Mouse (Mus musculus): ENCODE results near the gene Sipa1l3.

Gene Sipa1l3

GRCm38 (mm10) chr7:29284523-29284922 lies 233.9 kb downstream of the Sipa1l3 start:
- DNase-seq (ENCODE audit: low read depth, low spot score) = no peak

GRCm38 (mm10) chr7:29283876-29284275 lies 234.6 kb downstream of the Sipa1l3 start:
- DNase-seq (ENCODE audit: low read depth, low spot score) = no peak

GRCm38 (mm10) chr7:29282074-29282554 lies 236.3 kb downstream of the Sipa1l3 start:
- DNase-seq (ENCODE audit: low read depth, low spot score) = no peak

DNA sequence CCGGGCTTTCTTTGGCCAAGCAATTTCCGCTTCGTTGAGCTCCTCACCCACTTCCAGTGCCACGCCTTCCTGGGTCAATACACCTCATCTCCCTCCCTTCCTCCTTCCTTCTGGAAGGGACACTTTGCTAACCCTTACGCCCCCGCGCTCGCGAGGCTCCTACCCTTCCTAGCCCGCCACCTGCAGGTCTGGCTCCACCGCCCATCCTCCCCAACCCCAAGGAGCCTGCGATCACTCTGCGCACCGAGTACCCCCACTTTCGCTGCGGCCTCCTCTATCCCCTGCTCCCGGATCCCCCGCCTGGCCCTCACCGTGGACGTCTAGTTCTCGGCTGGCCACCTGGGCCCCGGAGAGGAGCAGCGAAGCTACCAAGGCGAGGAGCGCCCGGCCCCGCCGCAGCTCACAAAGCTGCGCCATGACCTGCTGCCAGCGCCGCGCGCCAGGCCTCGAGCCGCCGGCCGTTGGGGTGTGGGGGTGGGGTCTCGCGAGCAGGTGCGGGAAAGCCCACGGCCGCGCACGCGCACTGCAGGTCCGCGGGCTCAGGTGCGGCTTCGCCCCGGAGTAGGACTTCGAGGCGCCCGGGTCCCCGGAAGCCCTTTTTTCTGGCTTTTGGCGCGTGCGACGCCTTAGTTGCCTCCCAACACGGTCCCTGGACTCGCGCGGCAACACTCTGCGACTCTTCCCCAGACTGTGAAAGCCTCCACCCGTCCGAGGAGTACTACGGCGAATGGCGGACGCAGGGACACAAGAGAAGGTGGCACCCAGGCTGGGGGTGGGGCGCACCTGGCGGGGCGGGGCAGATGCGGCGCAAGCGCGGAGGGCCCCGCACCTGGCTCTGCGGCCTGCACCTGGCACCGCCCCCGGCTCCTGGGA lies 237.0 kb downstream of the Sipa1l3 start, which contains the start of gene Spint2:
TSS of gene Spint2 (minus strand) at position 712 of the 873 bp plus-strand sequence.
- DNase-seq (ENCODE audit: low read depth, low spot score) = no peak

DNA sequence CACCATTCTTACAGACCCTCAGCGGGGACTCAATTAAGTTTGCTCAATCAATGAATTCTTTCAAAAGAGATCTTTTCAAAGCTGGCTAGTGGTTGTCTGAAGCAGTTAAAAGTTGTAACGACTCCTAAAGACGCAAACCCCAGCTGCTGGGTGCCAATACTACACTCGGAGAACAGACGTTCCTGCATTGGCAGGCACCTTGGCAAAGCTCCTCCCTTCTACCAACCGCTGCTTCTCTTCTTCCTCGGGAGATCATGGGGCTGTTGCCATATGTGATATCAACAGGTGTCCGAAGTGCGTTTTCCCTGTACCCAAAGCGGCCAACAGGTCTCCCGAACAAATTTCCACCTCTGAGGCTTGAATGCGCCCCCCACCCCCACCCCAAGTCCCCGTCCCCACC lies 237.6 kb downstream of the Sipa1l3 start:
- DNase-seq (ENCODE audit: low read depth, low spot score) = no peak

DNA sequence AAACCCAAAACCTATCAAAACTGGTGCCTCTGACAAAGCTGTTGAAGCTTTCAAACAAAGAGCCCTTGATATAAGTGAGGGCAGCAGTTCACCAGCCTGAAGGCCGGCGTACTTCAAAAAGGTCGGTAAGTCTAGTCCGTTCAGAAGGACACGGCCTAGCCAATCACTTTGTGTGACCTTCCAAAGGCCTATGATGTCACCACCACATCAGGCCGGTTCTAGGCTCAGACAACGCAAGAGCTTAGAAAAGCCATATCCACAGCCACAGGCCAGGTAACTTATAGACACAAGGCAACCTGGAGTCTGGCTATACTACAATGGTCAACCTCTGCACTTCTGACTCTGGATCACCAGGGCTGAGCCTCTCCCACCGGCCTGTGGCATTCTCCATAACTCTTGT lies 238.5 kb downstream of the Sipa1l3 start:
- DNase-seq (ENCODE audit: low read depth, low spot score) = no peak

GRCm38 (mm10) chr7:29279261-29279660 lies 239.2 kb downstream of the Sipa1l3 start:
- DNase-seq (ENCODE audit: low read depth, low spot score) = no peak

DNA sequence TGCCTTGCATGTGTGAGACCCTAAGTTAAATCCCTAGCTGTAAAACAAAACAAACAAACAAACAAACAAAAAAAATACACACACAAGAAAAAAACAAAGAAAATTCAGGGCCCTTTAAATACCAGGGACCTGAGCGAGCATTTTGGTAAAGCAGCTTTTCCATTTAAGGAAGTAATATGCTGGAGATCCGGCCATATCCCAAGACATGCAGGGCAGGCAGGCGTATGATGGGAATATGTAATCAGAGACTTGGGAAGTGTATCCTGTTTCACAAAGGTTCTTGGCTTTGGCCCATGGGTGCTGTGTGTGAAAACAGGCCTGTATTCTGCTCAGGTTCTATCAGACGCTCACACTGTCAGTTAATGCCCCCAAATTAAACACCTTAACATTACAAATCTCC lies 240.9 kb downstream of the Sipa1l3 start:
- DNase-seq (ENCODE audit: low read depth, low spot score) = no peak

DNA sequence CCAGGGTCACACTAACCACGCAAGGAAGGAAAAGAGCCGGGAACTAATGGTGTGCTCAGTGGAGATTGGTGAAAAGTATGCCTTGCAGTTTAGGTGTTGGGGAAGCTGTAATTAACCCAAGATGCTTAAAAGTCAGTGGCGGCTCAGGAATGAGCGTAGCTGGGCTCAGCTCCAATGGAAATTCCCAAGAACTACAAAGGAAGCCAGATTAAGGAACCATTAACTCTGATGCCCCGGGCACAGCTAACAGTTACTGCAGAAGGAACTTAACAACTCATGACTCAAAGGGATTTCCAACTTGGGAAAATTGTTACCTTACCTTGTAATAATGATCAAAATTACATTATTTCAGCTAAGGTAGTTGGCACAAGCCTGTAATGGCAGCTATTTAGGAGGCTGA lies 241.7 kb downstream of the Sipa1l3 start:
- DNase-seq (ENCODE audit: low read depth, low spot score) = no peak

- no peak for DNase-seq (ENCODE audit: low read depth, low spot score)
Measured at GRCm38 (mm10) chr7:29271687-29272465, 246.6 kb downstream of the Sipa1l3 start.

GRCm38 (mm10) chr7:29270445-29270844 lies 248.0 kb downstream of the Sipa1l3 start:
- DNase-seq (ENCODE audit: low read depth, low spot score) = no peak
